Mouse (Mus musculus): ENCODE measurements at regions not wholly inside any gene's neighbourhood (a gene's known extent, or its start where the extent isn't known, plus 50 kb on each side); places are given as distances from the start of the nearest gene placed in this dataset.

DNA sequence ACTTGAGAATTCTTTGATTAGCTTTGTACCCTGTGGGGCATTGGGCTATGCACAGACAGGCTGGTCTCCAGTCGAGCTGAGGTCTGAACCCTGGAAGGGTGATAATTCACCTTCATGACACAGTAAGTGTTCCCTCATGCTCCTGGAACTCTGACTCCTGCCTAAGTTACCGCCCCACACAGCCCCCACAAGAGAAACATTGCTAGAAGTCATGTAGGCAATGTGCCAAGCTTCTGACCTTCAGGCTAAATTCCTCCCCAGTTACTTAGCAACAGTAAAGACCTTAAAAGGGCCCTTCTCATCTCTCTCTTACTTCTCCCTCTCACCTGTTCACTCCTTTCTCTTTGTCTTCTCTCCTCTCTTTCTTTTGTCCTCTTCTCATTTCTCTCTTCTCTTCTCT, 199.6 kb downstream of the Cetn3 start:
- TF ChIP-seq GATA1 (IDR thresholded peaks at IDR 0.05; ENCODE audit: borderline replicate concordance, low read length): no peak
- no peak for TF ChIP-seq FLI1 (IDR thresholded peaks at IDR 0.05; ENCODE audit: low read length)
